Mouse (Mus musculus) bone marrow, adult 2 months (tissue): ENCODE measurements around the gene Got2. TPM values are rescaled to one million over a fixed set of nuclear protein-coding genes. Genes with fewer than 3 reads are reported as not detected.

Source experiments
- H3K27ac ChIP-seq: fragments of 200-500 bp; 2 replicates; pipeline ENCODE4 v1.5.1; 2012; ENCODE audit warnings: low read depth, mild to moderate bottlenecking, control low read depth, inconsistent platforms, low read length; ENCODE audit not compliant: control insufficient read depth, poor library complexity, insufficient read depth
- H3K4me1 ChIP-seq: fragments of 200-500 bp; 2 replicates; pipeline ENCODE4 v1.6.1; 2011; ENCODE audit warnings: low read length; ENCODE audit not compliant: control insufficient read depth, insufficient read depth
- H3K4me3 ChIP-seq: fragments of 200-500 bp; replicated peaks from 2 replicates; pipeline ENCODE3; 2011; ENCODE audit warnings: mild to moderate bottlenecking, low read depth, low read length, control low read depth; ENCODE audit not compliant: control insufficient read depth
- CTCF ChIP-seq: fragments of 200-500 bp; IDR thresholded peaks from 2 replicates; pipeline ENCODE4 v1.5.1; 2011; ENCODE audit warnings: low read length, control low read depth; ENCODE audit not compliant: control insufficient read depth, insufficient read depth
- POLR2A ChIP-seq: fragments of 200-500 bp; IDR thresholded peaks from 2 replicates; pipeline ENCODE4 v1.6.1; 2011; ENCODE audit warnings: low read depth, mild to moderate bottlenecking, control low read depth, low read length, borderline replicate concordance; ENCODE audit not compliant: control insufficient read depth
- WGBS: fragments of 180-500 bp; shearing (Covaris S2); methylation state at CpG from one replicate; pipeline ENCODE4 v1.1.7; 2018; 5-methylcytosine and 5-hydroxymethylcytosine counted together
- polyA plus RNA-seq: library from polyadenylated mRNA; stranded (reverse); fragments of >200 nt; gene quantifications from 2 replicates; pipeline ENCODE4 v1.2.4, GENCODE M21; 2011; ENCODE audit warnings: low replicate concordance; ENCODE audit not compliant: missing spikeins, insufficient read depth, insufficient read length

Got2 gene
- polyA plus RNA-seq, 1 experiment = 43.1 TPM

- 16% methylated on average over 22 of the region's 22 CpGs for WGBS
- Histone ChIP-seq H3K4me3 (peak within 1 kb of the TSS; percentile 63), H3K4me1 (peaks cover 1% of the 10 kb centered on the region; the same call in 1 of the 2 replicates), H3K27ac (peak within 1 kb of the TSS; percentile 22; the same call in 1 of the 2 replicates)
- no peak for TF ChIP-seq POLR2A
- no peak for TF ChIP-seq CTCF
Observed at GRCm38 (mm10) chr8:95853102-95853843, 35.1 kb downstream of the Got2 start, which contains the start of gene Slc38a7. Gene Slc38a7 (minus strand): TSS chr8:95853539.

- H3K4me3 ChIP-seq = peak overlapping the region; percentile 21
- WGBS = 5% methylated on average over 4 of the region's 4 CpGs
- peaks cover 1% of the 10 kb centered on the region; the same call in 1 of the 2 replicates for H3K4me1 ChIP-seq
- TF ChIP-seq POLR2A (no peak), CTCF (peak; percentile 13; the same call in 1 of the 2 replicates)
- H3K27ac ChIP-seq = peak overlapping the region; percentile 22; the same call in 1 of the 2 replicates
Observed at GRCm38 (mm10) chr8:95852290-95852689, 36.1 kb downstream of the Got2 start.

GRCm38 (mm10) chr8:95850326-95850725 is 38.0 kb downstream of the Got2 start:
- peaks cover 1% of the 10 kb centered on the region; the same call in 1 of the 2 replicates for H3K4me1 ChIP-seq
- TF ChIP-seq POLR2A (no peak), CTCF (no peak)
- no peak overlapping the region for H3K4me3 ChIP-seq
- H3K27ac ChIP-seq = no peak overlapping the region
- WGBS = 86% methylated on average over 2 of the region's 2 CpGs

GRCm38 (mm10) chr8:95848734-95849464 is 39.4 kb downstream of the Got2 start:
- H3K4me1 ChIP-seq = peaks cover 1% of the 10 kb centered on the region; the same call in 1 of the 2 replicates
- WGBS = 84% methylated on average over 19 of the region's 19 CpGs
- no peak overlapping the region for H3K27ac ChIP-seq
- H3K4me3 ChIP-seq = no peak overlapping the region
- TF ChIP-seq POLR2A (no peak), CTCF (no peak)

DNA sequence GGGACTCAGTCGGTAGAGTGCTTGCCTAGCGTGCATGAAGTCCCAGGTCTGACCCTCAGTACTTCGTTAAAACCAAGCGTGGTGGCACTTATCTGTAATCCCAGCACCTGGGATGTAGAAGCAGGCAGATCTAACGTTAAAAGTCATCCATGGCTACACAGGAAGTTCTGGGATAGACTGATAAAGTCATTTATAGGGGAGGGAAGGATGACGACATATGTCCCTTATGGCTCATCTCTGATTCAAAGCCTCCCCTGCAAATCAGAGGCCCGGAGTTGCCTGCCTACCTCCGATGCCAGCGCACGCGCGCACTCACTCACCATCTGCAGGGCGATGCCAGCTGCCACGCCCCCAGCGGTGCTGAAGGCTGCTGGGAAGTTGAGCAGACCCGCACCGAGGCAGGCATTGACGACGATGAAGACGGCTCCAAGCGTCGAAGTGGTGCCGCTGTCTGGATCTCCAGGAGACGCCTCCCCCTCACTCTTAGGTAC is 40.2 kb downstream of the Got2 start:
- WGBS = 67% methylated on average over 24 of the region's 24 CpGs
- TF ChIP-seq POLR2A = no peak
- no peak for TF ChIP-seq CTCF
- no peak overlapping the region for H3K27ac ChIP-seq
- peaks cover 1% of the 10 kb centered on the region; the same call in 1 of the 2 replicates for H3K4me1 ChIP-seq
- H3K4me3 ChIP-seq = no peak overlapping the region

DNA sequence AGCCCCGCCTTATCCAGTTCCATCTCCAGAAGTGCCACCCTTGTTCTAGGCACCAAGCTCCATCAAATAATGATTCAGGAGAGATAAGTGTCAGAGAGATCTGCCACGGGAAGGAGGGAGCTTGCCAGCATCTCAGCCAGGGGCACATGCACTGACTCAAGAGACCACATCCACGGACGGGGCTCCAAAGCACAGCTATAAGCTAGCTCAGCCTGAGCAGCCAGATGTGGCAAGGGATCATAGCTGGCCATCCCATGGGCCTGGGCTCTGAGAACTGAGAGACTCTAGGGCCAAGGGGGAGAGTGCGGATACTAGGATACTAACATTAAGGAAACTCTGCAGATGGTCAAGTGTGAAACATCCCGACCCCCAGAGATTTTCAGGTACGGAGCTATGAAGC is 43.3 kb downstream of the Got2 start:
- TF ChIP-seq CTCF = no peak
- no peak for TF ChIP-seq POLR2A
- 82% methylated on average over 7 of the region's 7 CpGs for WGBS

DNA sequence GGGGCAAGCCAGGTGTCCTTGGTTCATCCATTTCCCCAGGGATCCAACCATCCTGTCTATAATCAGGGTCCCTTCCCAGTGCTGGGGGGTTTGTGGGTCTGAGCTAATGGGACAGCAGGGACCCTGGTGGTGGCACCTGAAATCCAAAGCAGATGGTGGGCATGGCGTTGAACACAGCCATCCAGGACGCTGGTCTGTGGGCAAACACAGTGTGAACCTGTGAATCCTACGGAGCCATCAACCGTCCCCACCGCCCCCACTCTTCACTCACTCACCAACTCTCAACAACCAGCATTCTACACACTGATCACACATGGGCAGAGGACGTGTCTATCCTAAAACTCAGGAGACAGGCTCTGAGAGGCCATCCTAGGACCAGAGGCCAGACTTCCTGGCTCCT is 44.4 kb downstream of the Got2 start:
- Histone ChIP-seq H3K4me3 (no peak overlapping the region), H3K4me1 (no peaks in the 10 kb centered on the region), H3K27ac (no peak overlapping the region)
- 90% methylated on average over 6 of the region's 6 CpGs for WGBS
- no peak for TF ChIP-seq CTCF
- no peak for TF ChIP-seq POLR2A

More for the DNA sequence above, 43.3 kb downstream of the Got2 start:
- no peaks in the 10 kb centered on the region for H3K4me1 ChIP-seq
- H3K4me3 ChIP-seq = no peak overlapping the region
- no peak overlapping the region for H3K27ac ChIP-seq

GRCm38 (mm10) chr8:95841436-95841835 is 46.9 kb downstream of the Got2 start:
- Histone ChIP-seq H3K4me1 (no peaks in the 10 kb centered on the region), H3K4me3 (no peak overlapping the region), H3K27ac (no peak overlapping the region)
- WGBS = 90% methylated on average over 15 of the region's 15 CpGs
- TF ChIP-seq CTCF (no peak), POLR2A (no peak)
